Mouse (Mus musculus): ENCODE data around the gene Fuom.

- TF ChIP-seq CTCF (IDR thresholded peaks at IDR 0.05; ENCODE audit: borderline replicate concordance, control insufficient read depth, extremely low read depth, insufficient read depth, low read length, poor library complexity): no peak
- TF ChIP-seq POLR2A (IDR thresholded peaks at IDR 0.05; ENCODE audit: control insufficient read depth, extremely low read depth, insufficient read depth, low read length, poor library complexity): no peak
Observed at GRCm38 (mm10) chr7:140081408-140082241, 20.6 kb downstream of the Fuom start.

Measured in thymus, adult 2 months (tissue).